11 mouse cellular contexts compared by ENCODE assay signal in genomic region chr2:45514290-45515180, GRCm38 (mm10).
DNase-seq lines count a peak whose midpoint lies in the region; ATAC-seq and TF ChIP-seq lines count a peak whose summit lies in the region.
"Had no signal": no experiment of that assay in that cellular context is flagged by ENCODE, and none has a peak within 500 bp of the region (broad histone marks: within the 10 kb centered on the region; RNA-seq: fewer than 3 reads in every experiment).

No protein-coding gene starts in this region.

- H3K27ac ChIP-seq in intestine, embryonic 14.5 days (ENCODE audit: low read depth) = peak overlapping the region; percentile 24; the same call in 1 of the 2 replicates
- no peak overlapping the region for H3K27ac ChIP-seq in intestine, postnatal 0 days (ENCODE audit: low read depth, low read length)
- H3K27ac ChIP-seq in heart, embryonic 15.5 days = peak overlapping the region; percentile 61
- H3K27ac ChIP-seq in lung, postnatal 0 days (ENCODE audit: low read length) = peak overlapping the region; percentile 9
- H3K27ac ChIP-seq: limb, embryonic 15.5 days had no signal

- no peak overlapping the region for H3K9ac ChIP-seq in intestine, embryonic 14.5 days (ENCODE audit: low read length)
- H3K9ac ChIP-seq in intestine, postnatal 0 days (ENCODE audit: low read depth, low read length) = no peak overlapping the region
- H3K9ac ChIP-seq in heart, embryonic 15.5 days = no peak overlapping the region
- H3K9ac ChIP-seq in lung, postnatal 0 days (replicated peaks; ENCODE audit: low read depth) = no peak overlapping the region
- H3K9ac ChIP-seq: limb, embryonic 15.5 days had no signal

- TF ChIP-seq EP300 in lung, postnatal 0 days (IDR thresholded peaks at IDR 0.05) = 0 out of 2 replicates have a peak, but pooled peaks have one; percentile 42

- H3K4me3 ChIP-seq in intestine, embryonic 14.5 days (ENCODE audit: low read depth, low read length) = no peak overlapping the region
- no peak overlapping the region for H3K4me3 ChIP-seq in intestine, postnatal 0 days (ENCODE audit: low read depth, low read length)
- no peak overlapping the region for H3K4me3 ChIP-seq in heart, embryonic 15.5 days
- H3K4me3 ChIP-seq in lung, postnatal 0 days (ENCODE audit: low read depth, low read length) = no peak overlapping the region
- H3K4me3 ChIP-seq: limb, embryonic 15.5 days had no signal

- 0 out of 2 replicates have a peak, but pooled peaks cover 4% of the 10 kb centered on the region for H3K4me1 ChIP-seq in intestine, embryonic 14.5 days (replicated peaks; ENCODE audit: control insufficient read depth, insufficient read depth, low read length)
- no peaks in the 10 kb centered on the region for H3K4me1 ChIP-seq in intestine, postnatal 0 days (replicated peaks; ENCODE audit: control insufficient read depth, insufficient read depth, low read length)
- H3K4me1 ChIP-seq in heart, embryonic 15.5 days (replicated peaks) = peaks cover 3% of the 10 kb centered on the region; the same call in 1 of the 2 replicates
- no peaks in the 10 kb centered on the region for H3K4me1 ChIP-seq in lung, postnatal 0 days (ENCODE audit: insufficient read depth, low read depth, low read length)
- H3K4me1 ChIP-seq: limb, embryonic 15.5 days had no signal

- no peak for TF ChIP-seq POLR2A in brain, embryonic 14.5 days (IDR thresholded peaks at IDR 0.05; ENCODE audit: borderline replicate concordance, extremely low read depth, insufficient read depth, insufficient read length, poor library complexity, severe bottlenecking)

- H3K9me3 ChIP-seq in intestine, embryonic 14.5 days (ENCODE audit: control insufficient read depth, low read length) = no peaks in the 10 kb centered on the region
- H3K9me3 ChIP-seq in intestine, postnatal 0 days (ENCODE audit: control insufficient read depth) = no peaks in the 10 kb centered on the region
- no peaks in the 10 kb centered on the region for H3K9me3 ChIP-seq in heart, embryonic 15.5 days (replicated peaks)
- no peaks in the 10 kb centered on the region for H3K9me3 ChIP-seq in lung, postnatal 0 days (ENCODE audit: low read length)
- H3K9me3 ChIP-seq: limb, embryonic 15.5 days had no signal

- WGBS in intestine, embryonic 14.5 days = 23% methylated on average over 4 of the region's 4 CpGs
- 29% methylated on average over 4 of the region's 4 CpGs for WGBS in intestine, postnatal 0 days
- 39% methylated on average over 4 of the region's 4 CpGs for WGBS in heart, embryonic 15.5 days
- WGBS in lung, postnatal 0 days = 22% methylated on average over 4 of the region's 4 CpGs

- DNase-seq in intestine, embryonic 14.5 days (ENCODE audit: low spot score) = no peak
- peak; percentile 45 for DNase-seq in brain, embryonic 14.5 days (ENCODE audit: low read depth)
- peak; percentile 80 for DNase-seq in lung, postnatal 0 days (ENCODE audit: low spot score)
- no peak for DNase-seq in layer of hippocampus, adult 8-10 months (ENCODE audit: low spot score in 2 of 2)
- no peak for DNase-seq in right cerebral cortex, postnatal 10 days (ENCODE audit: low spot score in 2 of 2)
- DNase-seq in right cerebral cortex, adult 18-20 months = no peak
- DNase-seq: cerebellum, adult 18-20 months; gastrocnemius, postnatal 14 days had no signal

- no peaks in the 10 kb centered on the region for H3K36me3 ChIP-seq in intestine, embryonic 14.5 days (ENCODE audit: control insufficient read depth, insufficient read depth, low read length)
- H3K36me3 ChIP-seq in intestine, postnatal 0 days (ENCODE audit: control insufficient read depth, insufficient read depth) = no peaks in the 10 kb centered on the region
- no peaks in the 10 kb centered on the region for H3K36me3 ChIP-seq in heart, embryonic 15.5 days
- H3K36me3 ChIP-seq in lung, postnatal 0 days (ENCODE audit: insufficient read depth, low read length) = no peaks in the 10 kb centered on the region
- H3K36me3 ChIP-seq: limb, embryonic 15.5 days had no signal

- no peak for TF ChIP-seq CTCF in intestine, postnatal 0 days (IDR thresholded peaks at IDR 0.05; ENCODE audit: low read depth)
- no peak for TF ChIP-seq CTCF in brain, embryonic 14.5 days (IDR thresholded peaks at IDR 0.05; ENCODE audit: borderline replicate concordance, extremely low read depth, insufficient read depth, insufficient read length)
- TF ChIP-seq CTCF in lung, postnatal 0 days (IDR thresholded peaks at IDR 0.05) = no peak

- H3K27me3 ChIP-seq in intestine, embryonic 14.5 days (replicated peaks; ENCODE audit: control insufficient read depth, insufficient read depth, low read length) = no peaks in the 10 kb centered on the region
- H3K27me3 ChIP-seq in intestine, postnatal 0 days (replicated peaks; ENCODE audit: control insufficient read depth, insufficient read depth, low read length) = no peaks in the 10 kb centered on the region
- no peaks in the 10 kb centered on the region for H3K27me3 ChIP-seq in heart, embryonic 15.5 days
- no peaks in the 10 kb centered on the region for H3K27me3 ChIP-seq in lung, postnatal 0 days (replicated peaks; ENCODE audit: insufficient read depth, low read length)
- H3K27me3 ChIP-seq: limb, embryonic 15.5 days had no signal

- H3K4me2 ChIP-seq in intestine, embryonic 14.5 days (ENCODE audit: low read length) = no peak overlapping the region
- no peak overlapping the region; the same call in 1 of the 2 replicates for H3K4me2 ChIP-seq in intestine, postnatal 0 days (replicated peaks; ENCODE audit: low read depth)
- peak overlapping the region; percentile 29; the same call in 1 of the 2 replicates for H3K4me2 ChIP-seq in heart, embryonic 15.5 days
- H3K4me2 ChIP-seq in lung, postnatal 0 days (replicated peaks; ENCODE audit: low read depth, low read length) = peak overlapping the region; percentile 27; the same call in 1 of the 2 replicates
- H3K4me2 ChIP-seq: limb, embryonic 15.5 days had no signal

- ATAC-seq in intestine, embryonic 14.5 days (replicated peaks; ENCODE audit: low FRiP score, low TSS enrichment, low read depth) = peak; percentile 63
- ATAC-seq in intestine, postnatal 0 days = no peak
- 0 out of 2 replicates have a peak, but pooled peaks have one; percentile 47 for ATAC-seq in heart, embryonic 15.5 days (replicated peaks; ENCODE audit: insufficient number of reproducible peaks, insufficient read depth, low FRiP score, low read depth)
- peak; percentile 70 for ATAC-seq in lung, postnatal 0 days

Comparison
In these comparisons a context has a peak if more than half of its experiments do, and no peak if none do; other contexts are left out.
1. DNase-seq: peak in brain, embryonic 14.5 days (single experiment) and lung, postnatal 0 days (single experiment); none in intestine, embryonic 14.5 days (single experiment), layer of hippocampus, adult 8-10 months (0 of 2), right cerebral cortex, postnatal 10 days (0 of 2) and right cerebral cortex, adult 18-20 months (single experiment).
2. H3K4me2 ChIP-seq: peak in heart, embryonic 15.5 days (single experiment) and lung, postnatal 0 days (single experiment); none in intestine, embryonic 14.5 days (single experiment) and intestine, postnatal 0 days (single experiment).